Mouse (Mus musculus) ES-Bruce4 (cell line): ENCODE measurements around the gene Pdcd1lg2.

Experiments used
- CTCF ChIP-seq: IDR thresholded peaks from one replicate; pipeline ENCODE4 v1.8.1; 2011; ENCODE audit warnings: low read depth, low read length
- EP300 ChIP-seq: IDR thresholded peaks from 2 replicates; pipeline ENCODE4 v1.6.1; 2011; ENCODE audit warnings: low read depth, low read length; ENCODE audit not compliant: insufficient read depth
- POLR2A ChIP-seq: IDR thresholded peaks from one replicate; pipeline ENCODE4 v1.8.1; 2011; ENCODE audit warnings: low read length; ENCODE audit not compliant: insufficient read depth

GRCm38 (mm10) chr19:29455156-29455555 is 44.4 kb downstream of the Pdcd1lg2 start:
- TF ChIP-seq CTCF (no peak), POLR2A (no peak), EP300 (no peak)
